Mouse (Mus musculus) spleen, adult 18-20 months (tissue): Measurements from ENCODE around the gene Pigw.
"Not testable (repeated sequence)": the region's sequence is repeated elsewhere in the genome, so short reads cannot be mapped to it uniquely, and the experiment has no call there.

ENCODE experiments used
- DNase-seq, 2 experiments: peaks; one replicate each; pipeline ENCODE4 v3.0.0; 2022; ENCODE audit warnings: mixed read lengths in 2 of 2

The Pigw gene

GRCm38 (mm10) chr11:84879007-84879771, 896 bp downstream of the Pigw start:
- no peak for DNase-seq

DNA sequence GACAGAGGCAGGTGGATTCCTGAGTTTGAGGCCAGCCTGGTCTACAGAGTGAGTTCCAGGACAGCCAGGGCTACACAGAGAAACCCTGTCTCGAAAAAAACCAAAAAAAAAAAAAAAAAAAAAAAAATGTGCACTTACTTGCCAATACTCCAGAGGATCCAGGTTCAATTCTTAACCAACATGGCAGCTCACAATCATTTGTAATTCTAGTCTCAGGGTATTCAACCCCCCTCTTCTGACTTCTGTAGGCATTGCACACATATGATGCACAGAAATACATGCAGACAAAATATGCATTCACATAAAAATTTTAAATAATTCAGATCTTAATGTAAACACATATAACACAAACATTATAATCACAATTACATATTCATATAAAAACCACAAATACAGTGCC, 4.1 kb downstream of the Pigw start:
- not testable (repeated sequence) for DNase-seq

- DNase-seq: no peak
Measured at GRCm38 (mm10) chr11:84873042-84873833, 6.8 kb downstream of the Pigw start.

DNA sequence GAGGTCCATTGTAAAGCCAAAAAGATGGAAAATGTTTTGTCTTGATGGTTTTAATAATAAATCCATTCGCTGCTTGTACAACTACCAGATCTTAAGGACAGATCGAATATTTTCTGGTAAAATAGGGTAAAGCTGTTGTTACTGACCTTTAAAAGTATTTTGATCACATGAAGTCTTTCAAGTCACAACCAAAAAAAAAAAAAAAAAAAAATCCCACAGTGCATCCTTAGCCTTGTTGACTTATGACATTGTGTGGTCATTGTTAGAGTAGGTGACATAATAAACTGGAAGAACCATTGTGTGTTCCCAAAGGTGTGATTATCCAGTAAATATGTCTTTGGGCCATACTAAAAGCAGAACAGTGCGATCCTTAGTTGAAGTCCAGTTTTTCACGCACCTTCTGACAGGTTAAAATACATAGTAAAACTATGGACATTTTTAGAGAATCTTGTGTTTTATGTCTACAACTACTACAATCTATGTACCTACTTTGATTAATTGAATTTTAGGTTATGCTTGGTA, 8.5 kb downstream of the Pigw start:
- no peak for DNase-seq

GRCm38 (mm10) chr11:84871046-84871445, 9.0 kb downstream of the Pigw start:
- DNase-seq: no peak

DNA sequence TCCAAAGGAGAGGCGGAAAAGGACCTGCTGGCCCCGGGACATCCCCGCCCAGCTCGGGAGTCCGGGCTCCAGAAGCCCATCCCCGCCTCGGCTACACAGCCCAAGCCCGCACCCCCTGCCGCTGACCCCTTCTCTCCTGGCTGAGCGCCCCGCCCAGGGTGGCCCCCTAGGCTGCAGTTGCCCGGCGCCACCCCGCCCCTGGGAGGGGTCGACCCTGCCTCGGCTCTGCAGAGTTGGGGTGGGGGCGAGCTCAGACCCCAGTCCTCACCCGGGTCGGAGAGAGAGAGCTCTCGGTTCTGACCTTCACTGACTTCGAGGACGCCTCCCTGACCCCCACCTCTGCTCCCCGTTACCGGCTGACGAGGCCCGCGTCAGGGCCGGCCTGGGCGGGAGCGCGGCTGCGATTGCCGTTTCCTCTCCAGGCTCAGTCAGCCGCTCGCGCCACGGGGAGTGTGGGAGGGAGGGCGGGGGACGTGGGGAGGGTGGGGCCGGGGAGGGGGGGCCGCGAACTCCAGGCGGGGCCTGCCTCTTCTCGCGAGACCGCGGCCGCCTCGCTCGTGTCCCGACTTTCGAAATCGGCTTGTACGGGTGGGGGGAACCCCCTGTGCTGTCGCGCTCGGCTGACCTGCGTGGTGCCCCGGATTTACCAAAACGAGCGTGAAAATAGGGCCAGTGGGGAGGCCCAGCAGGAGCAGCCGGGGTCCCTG, 9.6 kb downstream of the Pigw start, which contains the start of gene Ggnbp2:
Gene Ggnbp2, minus strand, starts transcription at position 481 of the 707 bp plus-strand sequence.
- peak; percentile 91 to 95 for DNase-seq

DNA sequence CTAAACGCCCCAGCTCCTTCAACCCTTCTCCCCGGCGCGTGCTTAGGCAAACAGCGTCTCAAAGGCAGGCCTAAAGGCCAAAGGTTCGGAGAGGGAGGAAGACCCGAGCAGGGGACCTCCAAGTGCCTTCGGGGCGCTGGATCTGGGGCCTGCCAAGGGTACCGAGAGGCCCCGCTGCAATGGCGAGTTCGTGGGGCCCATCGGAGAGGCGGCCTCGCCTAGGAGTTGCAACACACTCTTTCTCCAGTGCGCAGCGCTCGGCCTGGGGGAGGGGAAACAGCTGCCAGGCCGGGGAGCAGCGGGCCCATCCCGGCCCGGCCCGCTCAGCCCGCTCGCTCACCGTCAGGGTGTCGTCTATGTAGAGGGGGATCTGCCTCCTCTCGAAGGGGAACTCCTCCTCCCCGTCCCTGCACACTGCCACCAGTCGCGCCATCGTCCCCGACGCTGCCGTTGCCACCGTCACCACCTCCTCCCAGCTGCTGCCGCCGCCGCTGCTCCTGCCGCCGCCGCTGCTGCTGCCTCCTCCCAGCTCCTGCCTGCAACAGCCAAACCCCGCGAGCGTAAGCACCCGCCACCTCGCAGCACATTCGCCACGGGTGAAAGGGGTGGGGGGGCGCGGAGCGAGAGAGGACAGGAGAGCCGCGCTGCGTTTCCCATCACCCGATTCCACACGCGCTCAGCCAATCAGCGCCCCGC, 10.4 kb downstream of the Pigw start:
- DNase-seq: peak; percentile 83 to 88

- no peak for DNase-seq
Measured at GRCm38 (mm10) chr11:84868786-84869259, 11.3 kb downstream of the Pigw start.

DNA sequence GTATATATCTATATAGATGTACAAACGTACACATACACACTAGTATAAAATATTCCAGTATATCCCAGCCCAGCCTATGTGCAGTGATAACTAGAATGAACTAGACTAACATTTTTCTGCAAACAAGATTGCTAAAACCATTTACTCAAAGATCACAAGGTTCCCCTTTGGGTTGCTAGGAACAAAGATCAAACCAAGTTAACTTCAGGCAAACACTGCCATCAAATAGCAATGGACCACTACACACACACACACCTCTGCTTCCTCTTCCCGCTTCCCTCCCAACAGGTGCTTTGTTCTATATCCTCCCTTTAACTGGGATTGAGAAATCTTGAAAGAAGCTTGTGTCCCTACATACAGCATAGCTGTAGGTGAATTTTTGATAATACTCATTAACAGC, 12.5 kb downstream of the Pigw start:
- no peak for DNase-seq

DNA sequence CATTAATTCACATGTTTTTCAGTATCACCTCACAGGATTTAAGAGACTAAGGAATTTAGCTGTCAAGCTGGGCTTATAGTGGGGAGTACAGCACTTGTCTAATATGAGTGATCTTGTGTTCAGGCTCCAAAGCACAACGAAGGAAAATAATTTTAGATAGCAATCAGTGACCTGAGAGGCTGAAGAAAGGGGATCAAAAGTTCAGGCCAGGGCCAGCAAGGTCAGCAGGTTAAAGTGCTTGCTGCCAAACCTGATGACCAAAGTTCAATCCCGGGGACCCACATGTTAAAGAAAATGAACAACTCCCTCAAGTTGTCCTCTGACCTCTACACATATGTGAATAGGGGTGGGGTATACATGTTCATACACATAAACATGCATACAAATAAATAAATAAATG, 14.8 kb downstream of the Pigw start:
- no peak for DNase-seq

GRCm38 (mm10) chr11:84855285-84855684, 24.8 kb downstream of the Pigw start:
- DNase-seq: no peak

- no peak for DNase-seq
Measured at GRCm38 (mm10) chr11:84847475-84848090, 32.5 kb downstream of the Pigw start.

GRCm38 (mm10) chr11:84846741-84847474, 33.2 kb downstream of the Pigw start:
- no peak for DNase-seq

- DNase-seq: no peak
Measured at GRCm38 (mm10) chr11:84839330-84839729, 40.8 kb downstream of the Pigw start.

GRCm38 (mm10) chr11:84829495-84829894, 50.6 kb downstream of the Pigw start:
- not testable (repeated sequence) for DNase-seq

DNA sequence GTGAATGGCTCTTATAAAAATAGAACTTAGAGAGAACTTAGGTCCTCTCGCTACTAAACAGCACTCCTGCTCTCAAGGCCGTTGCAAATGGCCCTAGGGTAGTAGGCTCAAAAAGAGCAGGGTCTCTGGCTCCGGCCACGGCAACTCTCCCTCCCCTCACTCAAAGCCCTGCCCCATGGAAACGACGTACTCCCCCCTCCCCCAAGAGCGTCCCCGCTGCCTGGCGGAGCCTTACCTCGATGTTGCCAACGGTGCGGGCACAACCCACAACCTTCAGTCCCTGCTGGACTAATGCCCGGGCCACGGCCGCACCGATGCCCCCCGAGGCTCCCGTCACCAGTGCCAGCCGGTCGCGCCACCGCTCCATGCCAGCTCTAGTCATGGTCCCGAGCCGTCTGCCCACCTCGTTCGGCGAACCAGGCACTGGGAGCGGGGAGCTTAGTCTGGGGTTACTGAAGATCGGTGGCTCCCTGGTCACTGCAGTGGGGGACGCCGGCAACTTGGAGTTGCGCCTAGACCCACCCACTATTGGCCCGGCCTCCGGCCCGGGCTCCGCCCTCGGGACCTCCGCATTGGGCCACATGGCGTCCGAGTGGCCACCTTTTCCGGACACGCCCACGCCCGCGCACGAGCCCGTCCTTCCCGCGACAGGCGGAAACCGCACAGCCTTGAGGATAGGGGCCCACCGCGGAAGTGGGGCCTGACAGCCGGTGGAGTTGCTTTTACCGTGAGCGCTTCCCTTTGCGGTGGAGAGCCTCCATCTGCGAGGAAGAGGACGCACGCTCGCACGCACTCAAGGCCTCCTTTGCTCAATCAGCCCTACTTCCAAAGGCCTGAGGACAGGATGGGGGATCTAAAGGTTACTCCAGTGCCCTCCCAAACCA, 51.3 kb downstream of the Pigw start, which contains the start of gene Dhrs11:
Gene Dhrs11, minus strand, starts transcription at position 479 of the 884 bp plus-strand sequence.
- peak; percentile 91 to 92 for DNase-seq

GRCm38 (mm10) chr11:84827901-84828503, 52.1 kb downstream of the Pigw start:
- DNase-seq: no peak

DNA sequence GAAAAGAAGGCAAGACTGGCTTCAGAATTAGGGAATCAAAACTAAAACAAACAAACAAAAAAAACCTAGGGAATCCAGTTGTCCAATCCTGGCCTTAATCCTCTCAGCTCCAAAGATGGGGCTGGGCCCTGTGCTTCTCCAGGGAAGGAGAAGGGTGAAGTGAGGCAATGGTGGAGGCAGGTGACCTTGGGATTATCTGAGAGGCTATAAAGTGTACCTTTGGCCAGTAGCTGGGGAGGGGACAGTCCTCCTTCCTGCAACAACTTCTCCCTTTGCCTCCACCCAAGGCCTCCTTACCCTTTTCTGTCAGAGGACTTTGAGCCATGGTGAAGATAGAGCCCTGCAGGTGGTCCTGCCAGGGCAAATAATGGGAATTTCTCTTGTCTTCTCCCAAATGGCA, 52.6 kb downstream of the Pigw start:
- no peak for DNase-seq
